Mouse (Mus musculus) heart, postnatal 0 days (tissue): ENCODE measurements at regions not wholly inside any gene's neighbourhood (a gene's known extent, or its start where the extent isn't known, plus 50 kb on each side); places are given as distances from the start of the nearest gene placed in this dataset.
A peak's percentile ranks its signal among the peaks of the same experiment; 100 is the strongest.

Experiments
- ATAC-seq: fragments of 200-750 bp; cut with Nextera tagmentation; 2 replicates; pipeline ENCODE4 v1.8.0; 2017; ENCODE audit warnings: low read depth, moderate number of reproducible peaks, moderate library complexity; ENCODE audit not compliant: insufficient read depth
- DNase-seq: peaks from one replicate; pipeline ENCODE4 v3.0.0-alpha.2; 2016; ENCODE audit warnings: low spot score
- H3K27ac ChIP-seq: fragments of 300-500 bp; sonication (generic); 2 replicates; pipeline ENCODE4 v1.5.1; 2014; ENCODE audit warnings: low read depth, mild to moderate bottlenecking
- H3K27me3 ChIP-seq: fragments of 300-500 bp; sonication (generic); 2 replicates; pipeline ENCODE4 v1.6.1; 2014; ENCODE audit warnings: low read length, mixed read lengths; ENCODE audit not compliant: control insufficient read depth, insufficient read depth
- H3K36me3 ChIP-seq: fragments of 300-500 bp; sonication (generic); replicated peaks from 2 replicates; pipeline ENCODE4 v1.6.1; 2014; ENCODE audit warnings: low read length, mixed read lengths; ENCODE audit not compliant: control insufficient read depth, insufficient read depth
- H3K4me1 ChIP-seq: fragments of 300-500 bp; sonication (generic); 2 replicates; pipeline ENCODE4 v1.6.1; 2014; ENCODE audit warnings: antibody characterized with exemption; ENCODE audit not compliant: control insufficient read depth, insufficient read depth
- H3K4me2 ChIP-seq: fragments of 300-500 bp; sonication (generic); 2 replicates; pipeline ENCODE4 v1.6.1; 2014; ENCODE audit warnings: low read depth, mild to moderate bottlenecking, low read length, moderate library complexity
- H3K4me3 ChIP-seq: fragments of 300-500 bp; sonication (generic); 2 replicates; pipeline ENCODE4 v1.5.1; 2014; ENCODE audit warnings: low read depth, low read length
- H3K9ac ChIP-seq: fragments of 300-500 bp; sonication (generic); replicated peaks from 2 replicates; pipeline ENCODE4 v1.6.1; 2014; ENCODE audit warnings: low read depth, low read length, mixed read lengths
- H3K9me3 ChIP-seq: fragments of 300-500 bp; sonication (generic); replicated peaks from 2 replicates; pipeline ENCODE4 v1.6.1; 2016; ENCODE audit warnings: low read length; ENCODE audit not compliant: control insufficient read depth
- CTCF ChIP-seq: IDR thresholded peaks from 2 replicates; pipeline ENCODE4 v1.5.1; 2016; ENCODE audit warnings: antibody characterized with exemption, control low read depth, low read depth
- EP300 ChIP-seq: IDR thresholded peaks from 2 replicates; pipeline ENCODE4 v1.6.1; 2016; ENCODE audit warnings: antibody characterized with exemption, low read depth
- WGBS: fragments of 180-500 bp; shearing (Covaris S2); extraction: QIAGEN DNeasy Blood & Tissue Kit; methylation state at CpG from one replicate; pipeline ENCODE4 v1.1.7; 2014; 5-methylcytosine and 5-hydroxymethylcytosine counted together

DNA sequence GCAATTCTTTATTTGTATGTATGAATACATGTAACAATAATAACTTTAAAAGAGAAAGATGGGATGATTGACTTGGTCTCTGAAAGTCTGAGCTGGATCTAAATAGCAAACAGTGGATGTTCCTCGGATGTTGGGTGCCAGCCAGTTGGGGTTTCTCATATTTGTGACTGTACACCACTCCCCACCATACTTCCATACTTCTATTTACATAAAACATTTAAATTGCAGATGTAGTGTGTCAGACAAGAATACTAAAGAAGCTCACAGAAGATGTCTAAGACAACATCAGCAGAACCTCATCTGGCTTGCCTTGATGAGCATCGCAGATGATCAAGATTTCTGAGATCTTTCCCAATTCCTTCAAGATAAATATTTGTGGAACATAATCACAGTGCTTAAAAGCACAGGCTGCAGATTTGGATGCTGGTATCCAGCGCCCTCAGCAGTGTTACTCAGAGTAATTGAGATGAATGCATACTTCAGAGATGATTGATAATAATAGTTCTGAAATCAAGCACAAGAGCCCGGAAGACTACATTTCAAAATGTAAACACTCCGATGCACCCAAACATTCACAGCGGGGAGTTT, 762.0 kb upstream of the Intu start:
- no peak overlapping the region for H3K9ac ChIP-seq
- H3K27ac ChIP-seq, result no peak overlapping the region
- no peak for ATAC-seq
- WGBS, result 87% methylated on average over 6 of the region's 6 CpGs
- H3K36me3 ChIP-seq, result no peaks in the 10 kb centered on the region
- no peak overlapping the region for H3K4me3 ChIP-seq
- no peak for DNase-seq
- H3K27me3 ChIP-seq, result no peaks in the 10 kb centered on the region
- H3K4me1 ChIP-seq, result no peaks in the 10 kb centered on the region
- H3K4me2 ChIP-seq, result no peak overlapping the region
- no peaks in the 10 kb centered on the region for H3K9me3 ChIP-seq
- no peak for TF ChIP-seq EP300
- TF ChIP-seq CTCF, result no peak

DNA sequence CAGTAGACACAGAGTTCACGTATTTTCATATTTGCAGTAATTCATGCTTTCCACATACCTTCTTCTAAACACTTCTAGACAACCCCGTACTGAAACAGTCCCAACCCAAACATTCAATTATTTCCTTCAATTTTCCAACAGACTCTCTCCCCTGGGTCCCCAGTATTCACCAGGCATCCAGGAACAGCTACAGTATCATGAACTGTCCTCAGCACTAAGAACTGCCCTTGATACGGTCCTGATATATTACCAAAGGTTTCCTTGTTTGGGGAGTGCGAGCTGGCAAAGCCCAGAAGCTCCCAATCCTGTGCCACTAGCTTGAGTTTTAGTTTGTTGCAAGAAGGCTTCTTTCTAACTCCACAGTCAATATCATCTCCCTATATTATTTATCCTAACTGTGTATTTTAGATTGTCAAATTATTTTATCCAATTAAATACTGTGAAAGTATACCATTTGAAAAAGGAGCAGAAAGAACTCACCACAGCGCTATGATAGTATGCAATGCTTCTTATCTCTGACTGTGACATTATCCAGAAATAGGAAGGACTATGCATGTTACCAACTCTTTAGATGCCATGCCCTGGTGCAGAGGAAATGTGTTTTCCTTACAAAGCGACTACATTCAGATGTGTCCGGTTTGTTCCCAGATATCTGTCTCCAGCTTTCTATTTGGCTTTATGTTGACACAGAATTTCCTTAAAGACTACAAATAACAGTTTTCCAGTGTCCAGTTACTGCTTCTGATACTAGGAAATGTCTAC, 754.6 kb upstream of the Intu start:
- DNase-seq (peak; percentile 28), ATAC-seq (peak; percentile 51; the same call in 1 of the 2 replicates)
- H3K9ac ChIP-seq, result no peak overlapping the region
- no peaks in the 10 kb centered on the region for H3K27me3 ChIP-seq
- no peaks in the 10 kb centered on the region for H3K36me3 ChIP-seq
- TF ChIP-seq CTCF, result no peak
- no peak for TF ChIP-seq EP300
- H3K9me3 ChIP-seq, result no peaks in the 10 kb centered on the region
- no peak overlapping the region for H3K4me2 ChIP-seq
- WGBS, result 30% methylated on average over 7 of the region's 7 CpGs
- H3K4me1 ChIP-seq, result peaks cover 11% of the 10 kb centered on the region; the same call in 1 of the 2 replicates
- H3K4me3 ChIP-seq, result no peak overlapping the region
- H3K27ac ChIP-seq, result no peak overlapping the region

DNA sequence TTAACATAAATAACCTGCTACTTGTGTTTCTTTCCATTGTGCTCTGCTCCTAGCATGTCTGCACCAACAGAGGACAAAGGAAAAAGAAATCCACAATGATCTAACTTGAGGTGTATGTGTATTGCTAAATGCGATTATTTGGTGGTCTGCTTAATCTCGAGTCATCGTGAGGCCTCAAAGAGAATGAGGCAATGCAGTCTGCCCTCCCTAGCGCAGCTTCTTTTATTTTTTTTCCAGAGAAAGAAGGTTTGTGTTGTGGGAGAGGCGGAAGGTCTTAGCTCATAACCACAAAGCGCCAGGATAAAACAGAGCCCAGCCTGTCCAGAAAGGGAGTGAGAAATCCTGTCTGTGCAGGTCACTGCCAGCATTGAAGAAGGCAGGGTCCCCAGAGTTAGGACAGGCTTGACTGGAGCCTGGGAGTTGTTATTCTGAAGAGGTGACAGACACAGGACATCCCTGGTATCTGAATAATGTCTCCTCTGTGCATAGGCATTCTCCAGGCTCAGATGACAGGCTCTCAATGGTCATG, 751.3 kb upstream of the Intu start:
- WGBS, result 18% methylated on average over 6 of the region's 6 CpGs
- H3K27ac ChIP-seq, result peak overlapping the region; percentile 7; the same call in 1 of the 2 replicates
- H3K27me3 ChIP-seq, result no peaks in the 10 kb centered on the region
- H3K4me2 ChIP-seq, result no peak overlapping the region
- H3K36me3 ChIP-seq, result no peaks in the 10 kb centered on the region
- DNase-seq, result peak; percentile 22
- H3K4me1 ChIP-seq, result peaks cover 11% of the 10 kb centered on the region; the same call in 1 of the 2 replicates
- TF ChIP-seq EP300 (no peak), CTCF (no peak)
- H3K9ac ChIP-seq, result no peak overlapping the region
- no peaks in the 10 kb centered on the region for H3K9me3 ChIP-seq
- H3K4me3 ChIP-seq, result no peak overlapping the region
- ATAC-seq, result peak; percentile 55; the same call in 1 of the 2 replicates

DNA sequence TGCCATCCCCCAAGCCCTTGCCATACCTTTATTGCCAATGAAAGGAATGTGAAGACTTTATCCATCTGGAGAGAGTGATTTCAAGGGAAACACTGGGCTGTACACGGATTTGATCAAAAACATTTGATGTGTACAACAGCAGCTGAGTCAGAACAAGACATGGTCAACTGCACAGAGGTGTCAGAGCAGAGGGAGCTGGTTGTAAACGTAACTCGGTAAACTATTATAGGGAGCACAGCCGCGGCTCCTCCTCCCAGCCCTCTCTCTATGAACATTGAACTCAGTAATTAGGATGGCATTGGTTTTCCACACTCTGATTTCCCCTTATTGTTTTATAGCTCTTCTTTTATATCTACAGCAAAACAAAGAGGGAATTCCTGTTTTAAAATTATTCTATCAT, 750.8 kb upstream of the Intu start:
- Histone ChIP-seq H3K9me3 (no peaks in the 10 kb centered on the region), H3K27ac (no peak overlapping the region), H3K4me3 (no peak overlapping the region), H3K4me1 (peaks cover 11% of the 10 kb centered on the region; the same call in 1 of the 2 replicates), H3K4me2 (no peak overlapping the region), H3K27me3 (no peaks in the 10 kb centered on the region), H3K9ac (no peak overlapping the region), H3K36me3 (no peaks in the 10 kb centered on the region)
- ATAC-seq, result no peak
- DNase-seq, result no peak
- TF ChIP-seq EP300, result no peak
- 22% methylated on average over 5 of the region's 5 CpGs for WGBS

DNA sequence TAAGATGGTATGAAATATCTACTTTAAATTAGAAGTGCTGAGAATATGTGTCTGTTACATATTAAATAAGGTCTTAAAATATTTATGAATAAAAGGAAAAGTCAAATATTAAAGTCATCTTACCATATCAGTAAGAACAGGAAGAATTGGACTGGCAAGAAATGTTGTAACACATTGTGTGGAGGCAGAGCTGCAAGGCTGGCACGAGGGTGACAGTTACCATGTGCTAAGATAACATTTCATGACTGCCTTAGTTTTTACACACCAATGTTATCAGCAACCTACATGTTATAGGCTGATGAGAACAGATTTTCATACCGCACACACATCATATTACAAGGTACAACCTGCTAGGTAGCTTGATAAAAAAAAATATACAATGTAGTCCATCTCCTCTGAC, 746.2 kb upstream of the Intu start:
- Histone ChIP-seq H3K9me3 (no peaks in the 10 kb centered on the region), H3K4me2 (no peak overlapping the region), H3K27ac (no peak overlapping the region), H3K4me1 (no peaks in the 10 kb centered on the region), H3K36me3 (no peaks in the 10 kb centered on the region), H3K9ac (no peak overlapping the region), H3K4me3 (no peak overlapping the region), H3K27me3 (no peaks in the 10 kb centered on the region)
- TF ChIP-seq CTCF, result no peak
- no peak for TF ChIP-seq EP300
- no peak for DNase-seq
- 74% methylated on average over 2 of the region's 2 CpGs for WGBS
- ATAC-seq, result no peak
